Mouse (Mus musculus): Measurements from ENCODE around the gene Sparcl1. TPM values are rescaled to one million over a fixed set of nuclear protein-coding genes. Genes with fewer than 3 reads are reported as not detected.
A peak's percentile ranks its signal among the peaks of the same experiment; 100 is the strongest.

The Sparcl1 gene
- polyA plus RNA-seq, 1 experiment from 2014 or later, result 17.1 TPM

DNA sequence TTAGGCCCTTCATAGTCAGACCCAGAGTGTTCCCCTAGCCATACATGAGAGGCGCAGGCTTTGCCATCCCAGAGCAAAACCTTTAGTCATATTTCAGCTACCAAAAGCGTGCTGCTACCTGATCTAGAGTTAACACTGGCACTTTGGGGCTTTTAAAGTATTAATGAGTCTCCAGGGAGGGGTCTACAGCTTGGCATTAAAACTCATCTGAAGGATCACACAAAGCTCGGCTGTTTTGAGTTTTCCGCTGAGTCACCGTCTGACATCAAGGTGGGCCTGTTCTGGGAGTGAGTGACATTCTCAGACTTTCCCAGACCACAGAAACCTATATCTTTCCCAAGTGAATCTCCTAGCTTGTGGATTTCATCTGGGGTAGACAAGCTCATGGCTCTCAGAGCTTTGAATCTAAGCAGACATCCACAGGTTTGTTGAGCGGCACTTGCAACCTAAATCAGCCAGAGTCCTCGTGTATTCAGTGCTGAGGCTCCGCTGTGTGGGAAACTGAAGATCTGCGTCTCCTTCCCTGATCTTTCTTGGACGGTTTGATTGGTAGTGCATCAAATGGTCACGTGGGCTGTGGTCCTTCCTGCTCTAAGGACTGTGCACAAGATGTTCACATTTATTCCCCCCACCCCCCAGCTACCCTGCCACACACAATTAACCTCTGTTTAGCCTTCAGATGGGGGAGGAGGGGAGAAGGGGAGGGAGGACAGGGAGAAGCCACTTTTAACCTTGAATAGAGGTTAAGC lies 5.2 kb downstream of the Sparcl1 start:
- Histone ChIP-seq H3K4me3 (peak overlapping the region; percentile 24; the same call in 1 of the 2 replicates), H3K36me3 (no peaks in the 10 kb centered on the region), H3K27ac (peak overlapping the region; percentile 63; the same call in 1 of the 2 replicates), H3K4me1 (peaks cover 68% of the 10 kb centered on the region), H3K27me3 (ENCODE audit: low read depth, poor library complexity, severe bottlenecking) (no peaks in the 10 kb centered on the region), H3K9me3 (replicated peaks) (no peaks in the 10 kb centered on the region)
- WGBS, result 52% methylated on average over 11 of the region's 11 CpGs
- peak; percentile 41 for DNase-seq (ENCODE audit: low spot score)

DNA sequence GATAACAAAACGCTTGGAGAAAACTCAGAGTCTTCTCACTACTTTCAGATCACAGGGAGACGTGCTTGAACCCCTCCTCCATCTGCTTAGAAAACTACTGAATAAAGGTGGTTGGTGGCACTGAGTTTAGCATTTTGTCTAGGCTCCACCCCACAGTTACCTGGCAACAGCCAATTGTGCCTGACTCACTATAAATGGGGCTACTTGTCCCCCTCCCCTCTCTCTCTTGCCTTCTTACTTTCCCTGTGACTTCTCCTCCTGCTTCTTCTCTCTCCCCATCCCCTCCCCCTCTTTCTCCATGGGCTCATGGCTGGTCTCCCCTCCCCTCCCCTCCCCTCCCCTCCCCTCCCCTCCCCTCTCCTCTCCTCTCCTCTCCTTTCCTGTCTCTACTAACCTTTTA lies 9.4 kb downstream of the Sparcl1 start:
- Histone ChIP-seq H3K27ac (no peak overlapping the region), H3K4me3 (no peak overlapping the region), H3K9me3 (replicated peaks) (no peaks in the 10 kb centered on the region), H3K27me3 (ENCODE audit: low read depth, poor library complexity, severe bottlenecking) (no peaks in the 10 kb centered on the region), H3K4me1 (peaks cover 46% of the 10 kb centered on the region), H3K36me3 (no peaks in the 10 kb centered on the region)
- no peak for DNase-seq (ENCODE audit: low spot score)
- WGBS, result 76% methylated on average over 2 of the region's 2 CpGs

DNA sequence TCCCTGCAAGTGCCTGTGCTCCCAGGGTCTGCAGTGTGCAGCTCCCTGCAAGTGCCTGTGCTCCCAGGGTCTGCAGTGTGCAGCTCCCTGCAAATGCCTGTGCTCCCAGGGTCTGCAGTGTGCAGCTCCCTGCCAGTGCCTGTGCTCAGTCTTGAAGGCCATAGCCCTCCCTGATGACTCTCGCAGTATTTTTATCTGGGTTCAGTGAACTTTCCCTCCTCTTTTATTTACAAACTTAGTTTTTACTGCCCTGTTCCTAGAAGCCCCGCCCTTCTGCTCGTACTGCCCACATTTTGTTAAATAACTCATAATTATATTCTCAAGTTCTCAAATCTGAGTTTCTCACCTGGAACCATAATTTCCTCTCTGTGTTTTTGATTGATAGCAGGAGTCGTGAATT lies 10.4 kb downstream of the Sparcl1 start:
- no peak for DNase-seq (ENCODE audit: low spot score)
- H3K27ac ChIP-seq, result no peak overlapping the region
- H3K9me3 ChIP-seq (replicated peaks), result no peaks in the 10 kb centered on the region
- H3K27me3 ChIP-seq (ENCODE audit: low read depth, poor library complexity, severe bottlenecking), result no peaks in the 10 kb centered on the region
- peaks cover 36% of the 10 kb centered on the region for H3K4me1 ChIP-seq
- 76% methylated on average over 4 of the region's 4 CpGs for WGBS
- no peak overlapping the region for H3K4me3 ChIP-seq
- H3K36me3 ChIP-seq, result no peaks in the 10 kb centered on the region

DNA sequence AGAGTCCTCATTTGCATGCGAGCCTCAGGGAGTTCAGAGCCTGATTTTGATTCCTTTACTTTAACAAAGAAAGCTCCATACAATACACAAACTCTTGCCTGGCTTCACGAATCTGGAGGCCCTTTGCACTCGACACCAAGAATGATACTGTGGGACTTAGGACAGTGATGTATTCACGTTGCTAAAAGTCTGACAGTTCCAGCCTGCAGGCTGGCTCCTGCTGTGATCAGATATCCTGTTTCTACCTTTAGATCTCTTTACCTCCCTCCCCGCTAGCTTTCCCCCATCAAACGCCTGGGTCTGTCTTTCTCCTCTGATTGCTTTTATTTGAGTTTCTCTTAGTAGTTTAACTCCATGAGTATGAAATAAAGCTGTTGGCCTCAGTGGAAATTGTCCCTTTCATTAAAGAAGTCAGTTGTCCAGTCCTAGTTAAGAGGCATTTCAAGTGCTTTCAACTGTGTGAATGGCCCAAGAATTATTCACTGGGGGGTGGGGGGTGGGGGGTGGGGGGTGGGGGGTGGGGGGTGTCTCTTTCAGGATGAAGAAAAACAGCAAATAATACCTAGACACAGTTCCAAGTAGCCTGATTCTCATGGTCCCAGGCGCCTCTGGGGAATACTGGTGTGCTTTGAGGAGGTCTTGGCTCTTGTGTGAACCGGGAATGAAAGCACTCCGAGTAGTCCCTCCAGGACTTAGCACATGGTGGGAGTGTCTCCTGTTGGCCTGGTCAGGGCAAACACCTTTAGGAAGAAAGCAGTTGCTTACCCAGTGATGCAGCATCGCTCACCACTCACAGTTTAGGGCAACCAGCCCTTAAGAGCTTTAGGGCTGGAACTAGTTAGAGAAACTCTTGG lies 11.6 kb downstream of the Sparcl1 start:
- no peaks in the 10 kb centered on the region for H3K9me3 ChIP-seq (replicated peaks)
- no peaks in the 10 kb centered on the region for H3K36me3 ChIP-seq
- no peaks in the 10 kb centered on the region for H3K27me3 ChIP-seq (ENCODE audit: low read depth, poor library complexity, severe bottlenecking)
- WGBS, result 18% methylated on average over 10 of the region's 10 CpGs
- DNase-seq (ENCODE audit: low spot score), result no peak
- H3K4me1 ChIP-seq, result peaks cover 29% of the 10 kb centered on the region
- H3K27ac ChIP-seq, result peak overlapping the region; percentile 64
- no peak overlapping the region for H3K4me3 ChIP-seq

DNA sequence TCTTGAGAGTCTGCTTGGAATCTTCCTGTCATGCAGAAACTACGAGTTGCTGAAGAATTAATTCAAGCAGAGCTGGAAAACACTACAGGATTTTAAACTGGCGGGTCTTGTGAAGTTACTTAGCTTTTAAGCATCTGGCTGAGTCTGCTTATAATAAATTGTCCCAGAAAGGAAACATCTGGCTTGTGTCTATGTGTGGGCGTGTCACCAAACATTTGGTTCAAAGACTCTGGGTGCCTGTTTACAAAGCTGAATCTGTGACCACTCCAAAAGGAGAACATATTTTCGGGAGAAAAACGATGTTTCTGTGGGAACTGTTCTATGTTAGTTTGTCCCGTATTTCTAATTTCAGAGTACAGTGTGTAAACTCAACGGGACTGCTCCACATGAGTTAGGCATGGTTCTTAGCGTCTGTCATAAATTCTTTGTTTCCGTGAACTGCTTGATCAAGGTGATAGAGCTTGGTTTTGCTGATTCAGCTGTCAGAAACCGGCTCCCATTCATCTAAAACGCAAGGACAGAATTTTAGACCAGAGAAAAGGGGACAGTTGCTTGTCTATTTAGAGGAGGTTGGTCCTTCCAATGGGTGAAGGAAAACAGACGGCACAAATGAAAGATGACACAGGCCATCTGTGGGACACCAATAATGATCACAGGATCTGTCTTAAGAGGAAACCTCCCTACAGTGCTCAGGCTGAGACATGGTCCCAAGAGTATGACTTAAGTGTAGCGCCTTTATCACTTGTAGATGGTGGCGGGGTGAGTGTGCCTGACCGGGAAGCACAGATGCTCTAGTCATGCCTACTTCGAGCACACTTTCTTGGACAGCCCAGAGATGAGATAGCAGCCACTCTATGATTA lies 17.2 kb downstream of the Sparcl1 start:
- 64% methylated on average over 16 of the region's 16 CpGs for WGBS
- Histone ChIP-seq H3K9me3 (replicated peaks) (no peaks in the 10 kb centered on the region), H3K36me3 (no peaks in the 10 kb centered on the region), H3K4me3 (peak overlapping the region; percentile 6; the same call in 1 of the 2 replicates), H3K27me3 (ENCODE audit: low read depth, poor library complexity, severe bottlenecking) (no peaks in the 10 kb centered on the region), H3K27ac (peak overlapping the region; percentile 43; the same call in 1 of the 2 replicates), H3K4me1 (peaks cover 17% of the 10 kb centered on the region)
- DNase-seq (ENCODE audit: low spot score), result peak; percentile 36

DNA sequence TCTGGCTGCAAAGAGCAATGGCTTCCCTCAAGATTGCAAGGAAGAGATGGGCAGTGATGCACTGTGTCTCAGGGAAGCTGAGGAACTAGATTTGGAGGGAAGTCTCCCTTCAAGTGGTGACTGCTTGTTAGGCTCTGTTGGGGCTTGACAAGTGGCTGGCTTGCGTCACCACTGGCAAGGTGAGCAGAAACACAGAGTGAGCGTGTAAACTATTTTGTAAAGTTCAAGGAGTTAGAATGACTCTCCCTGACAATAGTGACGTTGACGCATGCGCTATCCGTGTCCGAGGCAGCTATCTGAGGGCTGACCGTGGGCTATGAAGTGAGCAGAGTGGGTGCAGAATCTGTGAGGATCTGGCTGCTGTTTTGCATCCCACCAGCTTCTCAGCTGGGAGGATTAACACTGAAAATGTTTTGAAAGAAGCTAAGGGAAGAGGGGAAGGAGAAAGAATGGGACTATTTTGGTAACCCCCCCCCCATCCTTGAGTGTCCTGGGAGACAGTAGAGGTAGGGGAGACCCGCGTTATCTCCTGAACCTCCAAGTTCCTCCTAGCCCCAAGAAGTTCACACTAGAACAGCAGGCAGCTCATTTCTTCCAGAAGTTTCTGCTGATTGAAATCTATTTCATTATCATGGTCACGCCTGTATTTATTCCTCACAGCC lies 18.0 kb downstream of the Sparcl1 start:
- no peaks in the 10 kb centered on the region for H3K36me3 ChIP-seq
- H3K4me3 ChIP-seq, result no peak overlapping the region
- DNase-seq (ENCODE audit: low spot score), result peak; percentile 31
- peak overlapping the region; percentile 43 for H3K27ac ChIP-seq
- no peaks in the 10 kb centered on the region for H3K27me3 ChIP-seq (ENCODE audit: low read depth, poor library complexity, severe bottlenecking)
- WGBS, result 70% methylated on average over 11 of the region's 11 CpGs
- peaks cover 17% of the 10 kb centered on the region for H3K4me1 ChIP-seq
- no peaks in the 10 kb centered on the region for H3K9me3 ChIP-seq (replicated peaks)

DNA sequence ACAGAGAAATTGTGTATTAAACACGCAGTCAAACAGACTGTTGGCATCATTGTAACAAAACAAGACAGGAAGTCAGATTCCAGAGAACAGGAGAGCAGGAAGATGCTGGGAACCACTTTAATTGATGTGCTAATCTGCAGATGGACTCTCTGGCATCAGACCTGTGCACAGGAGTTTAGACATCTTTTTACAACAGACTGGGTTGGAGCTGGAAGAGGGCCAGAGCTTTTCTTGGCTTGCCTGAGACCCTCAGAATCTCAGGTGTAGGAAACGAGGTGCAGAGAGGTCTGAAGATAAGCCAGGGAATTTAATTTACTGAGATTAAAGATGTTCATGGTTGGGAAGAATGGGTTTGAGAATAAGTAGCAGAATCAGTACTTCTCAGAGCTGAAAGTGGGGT lies 23.8 kb downstream of the Sparcl1 start:
- no peak overlapping the region for H3K4me3 ChIP-seq
- no peaks in the 10 kb centered on the region for H3K9me3 ChIP-seq (replicated peaks)
- no peak for DNase-seq (ENCODE audit: low spot score)
- no peaks in the 10 kb centered on the region for H3K4me1 ChIP-seq
- H3K36me3 ChIP-seq, result no peaks in the 10 kb centered on the region
- no peak overlapping the region for H3K27ac ChIP-seq
- 93% methylated on average over 2 of the region's 2 CpGs for WGBS
- no peaks in the 10 kb centered on the region for H3K27me3 ChIP-seq (ENCODE audit: low read depth, poor library complexity, severe bottlenecking)

DNA sequence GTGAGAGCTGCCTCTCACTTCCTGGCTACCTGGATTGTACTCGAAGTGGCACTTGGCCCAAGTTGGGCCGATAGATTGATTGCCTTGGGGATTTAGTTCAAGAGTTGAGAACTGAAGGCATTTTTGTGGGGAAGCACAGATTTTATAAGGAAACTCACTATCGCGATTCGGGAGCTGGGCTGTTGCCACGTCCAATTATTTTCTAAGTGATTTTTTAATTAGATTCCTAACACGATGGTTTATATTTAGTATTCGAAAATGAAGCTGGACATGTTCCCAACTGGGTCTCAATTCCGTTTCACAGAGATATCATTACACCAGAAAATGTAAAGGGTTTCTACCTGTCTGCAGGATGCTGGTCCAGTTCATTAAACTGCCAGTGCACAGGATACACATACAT lies 28.2 kb downstream of the Sparcl1 start:
- Histone ChIP-seq H3K4me3 (no peak overlapping the region), H3K36me3 (no peaks in the 10 kb centered on the region), H3K9me3 (replicated peaks) (no peaks in the 10 kb centered on the region), H3K4me1 (no peaks in the 10 kb centered on the region), H3K27ac (no peak overlapping the region), H3K27me3 (ENCODE audit: low read depth, poor library complexity, severe bottlenecking) (no peaks in the 10 kb centered on the region)
- WGBS, result 93% methylated on average over 9 of the region's 9 CpGs
- no peak for DNase-seq (ENCODE audit: low spot score)

DNA sequence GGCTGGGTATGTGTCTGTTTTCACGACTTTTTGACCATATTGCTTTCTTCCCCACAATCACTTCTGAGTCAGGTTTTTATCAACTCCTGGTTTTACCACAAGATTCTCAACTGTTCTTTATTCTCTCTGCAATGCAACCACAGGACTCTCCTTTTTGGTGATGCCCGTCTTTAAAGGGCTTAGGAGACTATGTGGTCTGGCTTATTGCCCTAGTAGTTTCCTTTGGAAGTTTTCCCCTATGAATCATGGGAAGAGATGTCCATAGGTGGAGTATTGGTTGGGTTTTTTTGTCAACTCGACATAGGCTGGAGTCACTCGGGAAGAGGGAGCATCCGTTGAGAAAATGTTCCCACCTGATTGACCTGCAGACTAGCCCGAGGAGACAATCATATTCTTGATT lies 32.8 kb downstream of the Sparcl1 start:
- H3K27me3 ChIP-seq (ENCODE audit: low read depth, poor library complexity, severe bottlenecking), result no peaks in the 10 kb centered on the region
- DNase-seq (ENCODE audit: low spot score), result no peak
- peaks cover 8% of the 10 kb centered on the region; the same call in 1 of the 2 replicates for H3K4me1 ChIP-seq
- H3K9me3 ChIP-seq (replicated peaks), result no peaks in the 10 kb centered on the region
- H3K4me3 ChIP-seq, result no peak overlapping the region
- no peaks in the 10 kb centered on the region for H3K36me3 ChIP-seq
- 91% methylated on average over 6 of the region's 6 CpGs for WGBS
- no peak overlapping the region for H3K27ac ChIP-seq

DNA sequence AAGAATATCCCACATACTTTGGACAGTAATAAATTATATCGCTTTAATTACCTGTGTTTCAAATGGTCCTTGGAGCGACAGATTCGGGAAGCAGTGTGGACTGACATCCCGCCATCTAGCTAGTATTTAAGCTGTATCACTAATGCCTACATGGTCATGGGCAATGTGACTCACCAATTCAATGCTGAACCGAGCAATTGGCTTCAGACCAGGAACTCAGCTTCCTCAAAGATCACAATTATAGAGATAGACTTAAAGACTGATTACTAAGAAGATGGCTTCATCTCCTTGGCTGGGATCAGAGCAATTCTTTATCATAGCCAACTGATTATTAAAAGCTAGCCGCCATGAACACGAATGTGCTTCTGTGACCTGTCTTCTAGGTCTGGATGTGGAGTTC lies 36.0 kb downstream of the Sparcl1 start, which contains the start of gene Gm17660:
TSS of gene Gm17660 (minus strand) at position 101 of the 400 bp plus-strand sequence.
- Histone ChIP-seq H3K4me1 (peaks cover 12% of the 10 kb centered on the region), H3K27ac (no peak within 1 kb of the TSS), H3K36me3 (no peaks in the 10 kb centered on the region), H3K4me3 (no peak within 1 kb of the TSS), H3K27me3 (ENCODE audit: low read depth, poor library complexity, severe bottlenecking) (no peaks in the 10 kb centered on the region), H3K9me3 (replicated peaks) (no peaks in the 10 kb centered on the region)
- WGBS, result 92% methylated on average over 7 of the region's 7 CpGs
- no peak for DNase-seq (ENCODE audit: low spot score)

DNA sequence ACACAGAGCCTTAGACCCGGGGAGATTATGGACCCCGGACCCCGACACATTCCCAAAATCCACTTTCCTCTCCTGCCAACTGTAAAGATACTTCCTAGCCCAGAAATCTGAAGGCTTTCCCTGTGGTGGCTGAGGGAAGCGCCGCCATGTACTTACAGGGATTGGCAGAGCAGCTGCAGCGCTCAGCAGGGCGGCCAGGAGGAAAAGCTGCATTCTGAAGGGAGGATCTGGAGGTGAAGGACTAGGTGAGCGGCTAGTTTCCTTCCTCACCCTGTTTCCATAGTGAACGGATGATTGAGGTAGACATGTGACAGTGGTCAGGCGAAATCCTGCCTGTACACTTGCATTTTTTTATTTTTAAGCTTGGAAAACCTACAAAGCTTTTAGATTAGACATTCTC lies 37.2 kb downstream of the Sparcl1 start:
- no peak overlapping the region for H3K27ac ChIP-seq
- H3K9me3 ChIP-seq (replicated peaks), result no peaks in the 10 kb centered on the region
- DNase-seq (ENCODE audit: low spot score), result no peak
- H3K27me3 ChIP-seq (ENCODE audit: low read depth, poor library complexity, severe bottlenecking), result no peaks in the 10 kb centered on the region
- H3K36me3 ChIP-seq, result no peaks in the 10 kb centered on the region
- peaks cover 14% of the 10 kb centered on the region for H3K4me1 ChIP-seq
- no peak overlapping the region for H3K4me3 ChIP-seq
- 28% methylated on average over 10 of the region's 10 CpGs for WGBS

DNA sequence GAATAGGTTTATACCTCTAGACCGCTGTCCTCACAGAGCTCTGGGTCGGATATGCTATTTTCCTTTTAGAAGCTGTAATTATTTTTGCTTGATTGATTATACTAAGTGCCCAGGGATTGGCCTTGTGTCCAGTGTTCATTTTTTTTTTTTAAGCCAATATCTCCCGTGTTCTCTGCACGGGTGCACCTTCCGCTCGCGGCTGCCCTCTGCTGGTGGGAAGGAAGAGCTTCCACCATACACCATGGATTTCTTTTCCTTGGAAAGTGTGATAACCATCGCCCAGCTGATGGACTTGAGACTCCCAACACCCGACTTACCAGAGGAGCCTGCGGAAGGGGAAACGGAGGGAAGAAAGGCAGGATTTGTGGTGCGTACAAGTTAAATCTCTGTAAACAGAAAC lies 39.1 kb downstream of the Sparcl1 start:
- 35% methylated on average over 12 of the region's 12 CpGs for WGBS
- peak; percentile 80 for DNase-seq (ENCODE audit: low spot score)
- no peaks in the 10 kb centered on the region for H3K36me3 ChIP-seq

More for the DNA sequence above, 39.1 kb downstream of the Sparcl1 start:
- H3K27me3 ChIP-seq (ENCODE audit: low read depth, poor library complexity, severe bottlenecking), result no peaks in the 10 kb centered on the region
- H3K27ac ChIP-seq, result no peak overlapping the region
- no peak overlapping the region for H3K4me3 ChIP-seq
- H3K4me1 ChIP-seq, result peaks cover 14% of the 10 kb centered on the region
- H3K9me3 ChIP-seq (replicated peaks), result no peaks in the 10 kb centered on the region
